Mouse (Mus musculus) forebrain, embryonic 14.5 days (tissue): Measurements from ENCODE around the gene Fam198b. TPM values are rescaled to one million over a fixed set of nuclear protein-coding genes. Genes with fewer than 3 reads are reported as not detected.
A peak's percentile ranks its signal among the peaks of the same experiment; 100 is the strongest.

Experiments
- ATAC-seq: fragments of 200-750 bp; cut with Nextera tagmentation; 2 replicates; pipeline ENCODE4 v1.8.0; 2017; ENCODE audit warnings: mild to moderate bottlenecking, moderate library complexity
- DNase-seq: peaks from one replicate; pipeline ENCODE4 v3.0.0-alpha.2; 2015; ENCODE audit warnings: low spot score
- H3K27ac ChIP-seq: fragments of 300-500 bp; sonication (generic); 2 replicates; pipeline ENCODE4 v1.5.1; 2014; ENCODE audit warnings: low read depth, mild to moderate bottlenecking, control low read depth, low read length, moderate library complexity
- H3K27me3 ChIP-seq: fragments of 300-500 bp; sonication (generic); replicated peaks from 2 replicates; pipeline ENCODE4 v1.6.1; 2014; ENCODE audit warnings: low read length, control low read depth, mixed read lengths; ENCODE audit not compliant: control insufficient read depth, insufficient read depth
- H3K36me3 ChIP-seq: fragments of 300-500 bp; sonication (generic); 2 replicates; pipeline ENCODE4 v1.6.1; 2014; ENCODE audit warnings: low read length, control low read depth; ENCODE audit not compliant: control insufficient read depth, insufficient read depth
- H3K4me1 ChIP-seq: fragments of 300-500 bp; sonication (generic); 2 replicates; pipeline ENCODE4 v1.6.1; 2014; ENCODE audit warnings: antibody characterized with exemption, low read length, control low read depth; ENCODE audit not compliant: control insufficient read depth, insufficient read depth
- H3K4me2 ChIP-seq: fragments of 300-500 bp; sonication (generic); 2 replicates; pipeline ENCODE4 v1.6.1; 2014; ENCODE audit warnings: mild to moderate bottlenecking, control low read depth, low read length
- H3K4me3 ChIP-seq: fragments of 300-500 bp; sonication (generic); 2 replicates; pipeline ENCODE4 v1.5.1; 2014; ENCODE audit warnings: low read depth, low read length, control low read depth
- H3K9ac ChIP-seq: fragments of 300-500 bp; sonication (generic); 2 replicates; pipeline ENCODE4 v1.6.1; 2014; ENCODE audit warnings: mild to moderate bottlenecking, low read length, control low read depth, moderate library complexity
- H3K9me3 ChIP-seq: fragments of 300-500 bp; sonication (generic); replicated peaks from 2 replicates; pipeline ENCODE4 v1.6.1; 2016; ENCODE audit warnings: low read length, control low read depth, mixed read lengths; ENCODE audit not compliant: control insufficient read depth
- WGBS: fragments of 180-500 bp; shearing (Covaris S2); extraction: QIAGEN DNeasy Blood & Tissue Kit; methylation state at CpG from one replicate; pipeline ENCODE4 v1.1.7; 2014; 5-methylcytosine and 5-hydroxymethylcytosine counted together
- polyA plus RNA-seq: library from polyadenylated mRNA; unstranded; fragments of >200 nt; fragmentation: Nextera tagmentation; extraction: Ambion mirVana; gene quantifications from 2 replicates; pipeline ENCODE4 v1.2.1, GENCODE M21; 2014

The Fam198b gene
- polyA plus RNA-seq, 1 experiment from 2014 or later, result 1.2 TPM

- H3K4me3 ChIP-seq, result no peak overlapping the region
- no peak overlapping the region for H3K4me2 ChIP-seq
- no peaks in the 10 kb centered on the region for H3K9me3 ChIP-seq
- H3K27me3 ChIP-seq, result no peaks in the 10 kb centered on the region
- no peaks in the 10 kb centered on the region for H3K36me3 ChIP-seq
- DNase-seq (no peak), ATAC-seq (no peak)
- WGBS, result 33% methylated on average over 6 of the region's 6 CpGs
- H3K4me1 ChIP-seq, result no peaks in the 10 kb centered on the region
- no peak overlapping the region for H3K27ac ChIP-seq
- H3K9ac ChIP-seq, result no peak overlapping the region
These were observed 33.7 kb upstream of the Fam198b start for GRCm38 (mm10) chr3:79850656-79851055.

GRCm38 (mm10) chr3:79852108-79852507, 32.2 kb upstream of the Fam198b start:
- no peak overlapping the region for H3K9ac ChIP-seq
- DNase-seq (no peak), ATAC-seq (no peak)
- no peaks in the 10 kb centered on the region for H3K4me1 ChIP-seq
- no peak overlapping the region for H3K4me2 ChIP-seq
- H3K27ac ChIP-seq, result no peak overlapping the region
- H3K27me3 ChIP-seq, result no peaks in the 10 kb centered on the region
- no peaks in the 10 kb centered on the region for H3K9me3 ChIP-seq
- H3K36me3 ChIP-seq, result no peaks in the 10 kb centered on the region
- WGBS, result 88% methylated on average over 3 of the region's 3 CpGs
- H3K4me3 ChIP-seq, result no peak overlapping the region

- Histone ChIP-seq H3K27ac (no peak within 1 kb of the TSS), H3K4me2 (no peak within 1 kb of the TSS), H3K4me3 (no peak within 1 kb of the TSS), H3K9me3 (no peaks in the 10 kb centered on the region), H3K36me3 (no peaks in the 10 kb centered on the region), H3K9ac (no peak within 1 kb of the TSS), H3K4me1 (no peaks in the 10 kb centered on the region), H3K27me3 (no peaks in the 10 kb centered on the region)
- DNase-seq, result no peak
- 43% methylated on average over 8 of the region's 8 CpGs for WGBS
- ATAC-seq, result no peak
These were observed 31.6 kb upstream of the Fam198b start, which contains the start of gene Tmem144 for GRCm38 (mm10) chr3:79852654-79853166. TSS of gene Tmem144 (minus strand) at chr3:79852773.

GRCm38 (mm10) chr3:79857780-79858179, 26.6 kb upstream of the Fam198b start:
- 34% methylated on average over 5 of the region's 5 CpGs for WGBS
- H3K4me2 ChIP-seq, result no peak overlapping the region
- peak; percentile 56; the same call in 1 of the 2 replicates for ATAC-seq
- H3K4me3 ChIP-seq, result no peak overlapping the region
- H3K27ac ChIP-seq, result no peak overlapping the region
- DNase-seq, result peak; percentile 42
- no peaks in the 10 kb centered on the region for H3K9me3 ChIP-seq
- H3K27me3 ChIP-seq, result no peaks in the 10 kb centered on the region
- no peaks in the 10 kb centered on the region for H3K4me1 ChIP-seq
- no peaks in the 10 kb centered on the region for H3K36me3 ChIP-seq
- H3K9ac ChIP-seq, result no peak overlapping the region

GRCm38 (mm10) chr3:79858221-79858620, 26.1 kb upstream of the Fam198b start:
- 31% methylated on average over 3 of the region's 3 CpGs for WGBS
- ATAC-seq (peak; percentile 62), DNase-seq (peak; percentile 68)
- H3K36me3 ChIP-seq, result no peaks in the 10 kb centered on the region
- H3K27me3 ChIP-seq, result no peaks in the 10 kb centered on the region
- no peaks in the 10 kb centered on the region for H3K4me1 ChIP-seq
- no peaks in the 10 kb centered on the region for H3K9me3 ChIP-seq
- no peak overlapping the region for H3K4me2 ChIP-seq
- H3K4me3 ChIP-seq, result no peak overlapping the region
- no peak overlapping the region for H3K9ac ChIP-seq
- no peak overlapping the region for H3K27ac ChIP-seq

- Histone ChIP-seq H3K4me2 (no peak overlapping the region), H3K4me1 (peaks cover 18% of the 10 kb centered on the region), H3K9ac (no peak overlapping the region), H3K9me3 (no peaks in the 10 kb centered on the region), H3K27ac (no peak overlapping the region), H3K27me3 (no peaks in the 10 kb centered on the region), H3K4me3 (no peak overlapping the region), H3K36me3 (no peaks in the 10 kb centered on the region)
- WGBS, result 28% methylated on average over 7 of the region's 7 CpGs
- DNase-seq (no peak), ATAC-seq (peak; percentile 33)
These were observed 19.5 kb upstream of the Fam198b start for GRCm38 (mm10) chr3:79864824-79865223.

- H3K4me1 ChIP-seq, result peaks cover 18% of the 10 kb centered on the region
- no peak overlapping the region for H3K4me3 ChIP-seq
- H3K27ac ChIP-seq, result 0 out of 2 replicates have a peak overlapping the region, but pooled peaks have one; percentile 74
- H3K36me3 ChIP-seq, result no peaks in the 10 kb centered on the region
- no peak overlapping the region for H3K4me2 ChIP-seq
- 80% methylated on average over 3 of the region's 3 CpGs for WGBS
- no peaks in the 10 kb centered on the region for H3K9me3 ChIP-seq
- DNase-seq (no peak), ATAC-seq (no peak)
- no peaks in the 10 kb centered on the region for H3K27me3 ChIP-seq
- no peak overlapping the region for H3K9ac ChIP-seq
These were observed 18.2 kb upstream of the Fam198b start for GRCm38 (mm10) chr3:79866089-79866488.

- 80% methylated on average over 9 of the region's 9 CpGs for WGBS
- no peaks in the 10 kb centered on the region for H3K27me3 ChIP-seq
- no peak for DNase-seq
These were observed 17.8 kb upstream of the Fam198b start for GRCm38 (mm10) chr3:79866526-79866925.

GRCm38 (mm10) chr3:79867121-79867709, 17.1 kb upstream of the Fam198b start:
- WGBS, result 9% methylated on average over 1 of the region's 1 CpGs
- Histone ChIP-seq H3K9ac (no peak overlapping the region), H3K27me3 (no peaks in the 10 kb centered on the region), H3K4me3 (no peak overlapping the region), H3K4me2 (no peak overlapping the region), H3K27ac (peak overlapping the region; percentile 74), H3K9me3 (no peaks in the 10 kb centered on the region), H3K4me1 (peaks cover 18% of the 10 kb centered on the region), H3K36me3 (no peaks in the 10 kb centered on the region)
- peak; percentile 87 for DNase-seq
- ATAC-seq, result peak; percentile 76

More at GRCm38 (mm10) chr3:79866526-79866925, 17.8 kb upstream of the Fam198b start:
- Histone ChIP-seq H3K9me3 (no peaks in the 10 kb centered on the region), H3K27ac (peak overlapping the region; percentile 74), H3K9ac (no peak overlapping the region), H3K36me3 (no peaks in the 10 kb centered on the region), H3K4me3 (no peak overlapping the region), H3K4me1 (peaks cover 18% of the 10 kb centered on the region), H3K4me2 (no peak overlapping the region)
- peak; percentile 1; the same call in 1 of the 2 replicates for ATAC-seq
